8 mouse cellular contexts compared by ENCODE assay signal in the genomic region with DNA sequence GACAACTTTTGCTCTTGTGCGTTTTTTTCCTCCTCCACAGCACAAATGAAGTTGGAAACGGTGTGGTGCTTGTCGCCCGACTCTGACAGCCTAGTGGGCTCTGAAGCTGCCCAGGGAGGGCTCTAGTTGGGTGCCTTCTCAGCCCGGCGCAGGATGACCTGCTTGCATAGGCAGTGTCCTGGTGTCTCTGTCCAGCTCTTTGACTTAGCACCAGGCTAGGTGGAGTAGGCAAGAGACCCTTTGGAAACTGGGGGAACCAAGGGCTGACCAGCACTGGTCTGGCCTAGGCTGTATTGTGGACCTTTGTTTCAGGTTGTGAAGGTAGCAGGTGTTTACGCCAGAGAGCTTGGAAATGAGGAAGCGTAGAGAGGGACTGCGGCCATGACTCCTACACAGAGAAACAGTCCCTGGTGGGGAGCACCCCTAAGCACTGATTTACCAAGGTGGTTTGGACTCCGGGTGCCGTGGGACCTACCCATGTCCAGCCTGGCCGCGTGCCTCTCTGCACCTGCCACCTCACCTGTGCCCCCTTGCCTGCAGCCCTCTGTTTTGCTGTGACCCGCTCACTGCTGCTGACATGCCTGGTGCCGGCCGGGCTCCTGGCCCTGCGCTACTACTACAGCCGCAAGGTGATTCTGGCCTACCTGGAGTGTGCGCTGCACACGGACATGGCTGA. TPM values are rescaled to one million over a fixed set of nuclear protein-coding genes. Genes with fewer than 3 reads are reported as not detected.
DNase-seq lines count a peak whose midpoint lies in the region; ATAC-seq and TF ChIP-seq lines count a peak whose summit lies in the region.

No protein-coding gene starts in this region.

- no peak for ATAC-seq in heart, embryonic 15.5 days (replicated peaks; ENCODE audit: insufficient number of reproducible peaks, insufficient read depth, low FRiP score, low read depth)
- no peak for ATAC-seq in forebrain, embryonic 11.5 days (replicated peaks; ENCODE audit: low FRiP score)
- no peak for ATAC-seq in liver, embryonic 16.5 days (ENCODE audit: low read depth)

- peak overlapping the region; percentile 70 for H3K4me3 ChIP-seq in heart, embryonic 15.5 days
- H3K4me3 ChIP-seq in bone marrow, adult 2 months (replicated peaks; ENCODE audit: control insufficient read depth, low read depth, low read length) = peak overlapping the region; percentile 75
- peak overlapping the region; percentile 82 for H3K4me3 ChIP-seq in forebrain, embryonic 11.5 days (ENCODE audit: low read depth, low read length)
- H3K4me3 ChIP-seq in liver, embryonic 16.5 days (ENCODE audit: low read depth, low read length) = no peak overlapping the region

- DNase-seq in heart, postnatal 4 days = no peak
- peak; percentile 52 for DNase-seq in forebrain, embryonic 11.5 days (ENCODE audit: low spot score)
- no peak for DNase-seq in thymus, postnatal 0 days (ENCODE audit: low spot score)
- no peak for DNase-seq in spleen, postnatal 10 days (ENCODE audit: low spot score in 2 of 2)
- DNase-seq in adrenal gland, adult 8-10 months = no peak

- no peak overlapping the region for H3K27ac ChIP-seq in heart, embryonic 15.5 days
- no peak overlapping the region for H3K27ac ChIP-seq in bone marrow, adult 2 months (ENCODE audit: control insufficient read depth, insufficient read depth, low read depth, low read length, poor library complexity)
- no peak overlapping the region for H3K27ac ChIP-seq in forebrain, embryonic 11.5 days (ENCODE audit: low read depth, low read length)
- no peak overlapping the region for H3K27ac ChIP-seq in liver, embryonic 16.5 days (ENCODE audit: low read length)

- H3K36me3 ChIP-seq in heart, embryonic 15.5 days = no peaks in the 10 kb centered on the region
- H3K36me3 ChIP-seq in forebrain, embryonic 11.5 days (ENCODE audit: control insufficient read depth, insufficient read depth, low read length) = peaks cover 3% of the 10 kb centered on the region
- no peaks in the 10 kb centered on the region for H3K36me3 ChIP-seq in liver, embryonic 16.5 days (ENCODE audit: control insufficient read depth, insufficient read depth)

- peaks cover 25% of the 10 kb centered on the region for H3K4me1 ChIP-seq in heart, embryonic 15.5 days (replicated peaks)
- H3K4me1 ChIP-seq in bone marrow, adult 2 months (ENCODE audit: control insufficient read depth, insufficient read depth, low read length) = peaks cover 2% of the 10 kb centered on the region
- peaks cover 8% of the 10 kb centered on the region; the same call in 1 of the 2 replicates for H3K4me1 ChIP-seq in forebrain, embryonic 11.5 days (replicated peaks; ENCODE audit: control insufficient read depth, insufficient read depth, low read length)
- no peaks in the 10 kb centered on the region; the same call in none of the 2 replicates for H3K4me1 ChIP-seq in liver, embryonic 16.5 days (ENCODE audit: control insufficient read depth, low read depth, low read length)

- WGBS in heart, embryonic 15.5 days = 75% methylated on average over 20 of the region's 20 CpGs
- 73% methylated on average over 20 of the region's 20 CpGs for WGBS in bone marrow, adult 2 months
- WGBS in forebrain, embryonic 11.5 days = 72% methylated on average over 20 of the region's 20 CpGs
- 63% methylated on average over 20 of the region's 20 CpGs for WGBS in liver, embryonic 16.5 days (ENCODE audit: insufficient replicate concordance)

- no peaks in the 10 kb centered on the region for H3K9me3 ChIP-seq in heart, embryonic 15.5 days (replicated peaks)
- H3K9me3 ChIP-seq in forebrain, embryonic 11.5 days (ENCODE audit: control insufficient read depth, low read length) = no peaks in the 10 kb centered on the region
- H3K9me3 ChIP-seq in liver, embryonic 16.5 days (replicated peaks; ENCODE audit: control insufficient read depth, low read length) = no peaks in the 10 kb centered on the region

- peaks cover 67% of the 10 kb centered on the region for H3K27me3 ChIP-seq in heart, embryonic 15.5 days
- peaks cover 9% of the 10 kb centered on the region for H3K27me3 ChIP-seq in forebrain, embryonic 11.5 days (ENCODE audit: control insufficient read depth, insufficient read depth, low read length)
- H3K27me3 ChIP-seq in liver, embryonic 16.5 days (ENCODE audit: control insufficient read depth, insufficient read depth, low read depth, low read length) = peaks cover 50% of the 10 kb centered on the region

- no peak for TF ChIP-seq CTCF in bone marrow, adult 2 months (IDR thresholded peaks at IDR 0.05; ENCODE audit: control insufficient read depth, insufficient read depth, low read length)

- peak; percentile 19; the same call in 1 of the 2 replicates for TF ChIP-seq POLR2A in bone marrow, adult 2 months (IDR thresholded peaks at IDR 0.05; ENCODE audit: borderline replicate concordance, control insufficient read depth, low read depth, low read length)

- peak overlapping the region; percentile 95 for H3K4me2 ChIP-seq in heart, embryonic 15.5 days
- peak overlapping the region; percentile 95 for H3K4me2 ChIP-seq in forebrain, embryonic 11.5 days (ENCODE audit: low read depth, low read length, severe bottlenecking)
- peak overlapping the region; percentile 64; the same call in 1 of the 2 replicates for H3K4me2 ChIP-seq in liver, embryonic 16.5 days (ENCODE audit: low read depth, low read length)

- H3K9ac ChIP-seq in heart, embryonic 15.5 days = no peak overlapping the region
- H3K9ac ChIP-seq in forebrain, embryonic 11.5 days (ENCODE audit: low read length) = peak overlapping the region; percentile 76; the same call in 1 of the 2 replicates
- H3K9ac ChIP-seq in liver, embryonic 16.5 days (ENCODE audit: low read depth, low read length) = no peak overlapping the region

RNA-seq across cellular contexts. Expression of a gene that starts 2.2 kb away (rescaled TPM):
- 0.47 and 0.70 TPM in 2 replicates for polyA plus RNA-seq in heart, embryonic 15.5 days (2015; fragmentation: Nextera tagmentation; extraction: Ambion mirVana)
- total RNA-seq in heart, postnatal 4 days (2021) = 1 to 10 TPM; 1.8 to 2.0 TPM
- polyA plus RNA-seq in bone marrow, adult 2 months (2011; ENCODE audit: insufficient read depth, insufficient read length, low replicate concordance, missing spikeins) = 1.7 and 4.0 TPM in 2 replicates
- 1.9 and 2.0 TPM in 2 replicates for polyA plus RNA-seq in forebrain, embryonic 11.5 days (2014; fragmentation: Nextera tagmentation; extraction: Ambion mirVana)
- polyA plus RNA-seq in liver, embryonic 16.5 days (2015; fragmentation: Nextera tagmentation; extraction: Ambion mirVana) = 0.09 and 0.12 TPM in 2 replicates
- polyA plus RNA-seq in thymus, postnatal 0 days (2015; fragmentation: Nextera tagmentation; extraction: Ambion mirVana) = 0.22 and 0.23 TPM in 2 replicates
- total RNA-seq in adrenal gland, adult 8-10 months (2022) = 10 to 100 TPM in 3 of 4 experiments, 1 to 10 TPM in 1; 3.0 to 14.4 (median 11.8) TPM

RNA-seq across cellular contexts. Expression of a gene that starts 14.7 kb away (rescaled TPM):
- 52.9 and 54.1 TPM in 2 replicates for polyA plus RNA-seq in heart, embryonic 15.5 days (2015; fragmentation: Nextera tagmentation; extraction: Ambion mirVana)
- total RNA-seq in heart, postnatal 4 days (2021) = 10 to 100 TPM; 12.5 to 13.9 TPM
- polyA plus RNA-seq in bone marrow, adult 2 months (2011; ENCODE audit: insufficient read depth, insufficient read length, low replicate concordance, missing spikeins) = 9.1 TPM in 1 of 2 replicates, not detected in the other
- polyA plus RNA-seq in forebrain, embryonic 11.5 days (2014; fragmentation: Nextera tagmentation; extraction: Ambion mirVana) = 228 and 239 TPM in 2 replicates
- 3.4 and 4.6 TPM in 2 replicates for polyA plus RNA-seq in liver, embryonic 16.5 days (2015; fragmentation: Nextera tagmentation; extraction: Ambion mirVana)
- polyA plus RNA-seq in thymus, postnatal 0 days (2015; fragmentation: Nextera tagmentation; extraction: Ambion mirVana) = 43.4 and 48.0 TPM in 2 replicates
- 10 to 100 TPM; 20.2 to 71.9 (median 43.4) TPM for total RNA-seq in adrenal gland, adult 8-10 months (2022)
